Mouse (Mus musculus) bone marrow macrophage, adult 2 months (primary cell): ENCODE measurements at regions not wholly inside any gene's neighbourhood (a gene's known extent, or its start where the extent isn't known, plus 50 kb on each side); places are given as distances from the start of the nearest gene placed in this dataset.

Experiments used
- CTCF ChIP-seq: IDR thresholded peaks from 2 replicates; pipeline ENCODE4 v1.5.1; 2012; ENCODE audit warnings: low read depth, mild to moderate bottlenecking, low read length, moderate library complexity
- POLR2A ChIP-seq: IDR thresholded peaks from 2 replicates; pipeline ENCODE4 v1.6.1; 2012; ENCODE audit warnings: mild to moderate bottlenecking, low read depth, low read length, borderline replicate concordance

DNA sequence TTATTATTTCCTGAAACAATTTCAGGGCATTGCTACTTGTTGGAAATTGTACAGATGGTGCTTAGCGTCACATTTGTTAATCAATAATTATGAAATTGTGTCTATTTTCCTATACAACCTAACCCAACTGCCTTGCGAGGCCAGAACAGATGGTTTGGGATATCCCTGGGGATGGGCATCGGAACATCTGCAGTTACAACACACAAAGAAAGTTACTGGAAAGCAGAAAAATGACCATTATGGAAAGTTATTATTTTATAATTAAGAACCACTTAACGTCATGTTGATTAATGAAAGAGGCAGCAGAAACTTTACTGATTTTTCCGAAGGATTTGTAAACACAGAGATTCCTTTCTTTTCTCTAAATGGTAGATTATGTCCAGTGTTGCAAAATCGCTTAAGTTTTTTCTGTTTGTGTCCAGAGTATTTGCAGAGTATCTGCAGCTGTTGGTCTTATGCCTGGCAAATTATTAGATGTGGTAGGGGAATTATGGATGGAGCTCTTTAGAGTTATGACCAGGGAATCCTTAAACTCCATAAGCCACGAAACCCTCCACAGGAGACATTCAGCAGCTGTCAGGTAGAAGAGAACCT is 163.2 kb upstream of the Ankrd50 start:
- no peak for TF ChIP-seq POLR2A
- TF ChIP-seq CTCF: no peak
